Comparison of ENCODE assay signal across 9 mouse cellular contexts in genomic region chrX:12950928-12951660, GRCm38 (mm10).
DNase-seq lines count a peak whose midpoint lies in the region; ATAC-seq and TF ChIP-seq lines count a peak whose summit lies in the region.
"Had no signal": no experiment of that assay in that cellular context is flagged by ENCODE, and none has a peak within 500 bp of the region (broad histone marks: within the 10 kb centered on the region; RNA-seq: fewer than 3 reads in every experiment).

No protein-coding gene starts in this region.

- no peak for TF ChIP-seq POLR2A in heart, adult 2 months (IDR thresholded peaks at IDR 0.05; ENCODE audit: insufficient read depth, low read depth, low read length)

- no peak for TF ChIP-seq CTCF in heart, adult 2 months (IDR thresholded peaks at IDR 0.05)

- no peak overlapping the region for H3K9ac ChIP-seq in heart, adult 2 months (ENCODE audit: low read depth, low read length)
- no peak overlapping the region for H3K9ac ChIP-seq in heart, embryonic 12.5 days
- no peak overlapping the region for H3K9ac ChIP-seq in midbrain, embryonic 16.5 days (ENCODE audit: low read depth, low read length)
- H3K9ac ChIP-seq: limb, embryonic 13.5 days had no signal

- WGBS in heart, adult 2 months: 52% methylated on average over 7 of the region's 7 CpGs
- 65% methylated on average over 7 of the region's 7 CpGs for WGBS in heart, embryonic 12.5 days
- 59% methylated on average over 7 of the region's 7 CpGs for WGBS in midbrain, embryonic 16.5 days
- 77% methylated on average over 7 of the region's 7 CpGs for WGBS in forebrain, embryonic 10.5 days

- no peaks in the 10 kb centered on the region for H3K79me2 ChIP-seq in heart, adult 2 months (replicated peaks; ENCODE audit: control insufficient read depth, insufficient read depth, low read length)

- no peaks in the 10 kb centered on the region for H3K27me3 ChIP-seq in heart, adult 2 months (ENCODE audit: control insufficient read depth, insufficient read depth, low read length)
- peaks cover 3% of the 10 kb centered on the region; the same call in 1 of the 2 replicates for H3K27me3 ChIP-seq in heart, embryonic 12.5 days (replicated peaks)
- no peaks in the 10 kb centered on the region for H3K27me3 ChIP-seq in midbrain, embryonic 16.5 days (ENCODE audit: control insufficient read depth, insufficient read depth, low read depth, low read length)
- peaks cover 20% of the 10 kb centered on the region for H3K27me3 ChIP-seq in forebrain, embryonic 10.5 days (ENCODE audit: poor library complexity, severe bottlenecking)

- H3K4me3 ChIP-seq in heart, adult 2 months: no peak overlapping the region
- no peak overlapping the region for H3K4me3 ChIP-seq in heart, embryonic 12.5 days
- no peak overlapping the region for H3K4me3 ChIP-seq in midbrain, embryonic 16.5 days (ENCODE audit: low read depth, low read length)
- no peak overlapping the region for H3K4me3 ChIP-seq in forebrain, embryonic 10.5 days
- H3K4me3 ChIP-seq: limb, embryonic 13.5 days had no signal

- H3K4me1 ChIP-seq in heart, adult 2 months (ENCODE audit: control insufficient read depth, insufficient read depth, low read length): no peaks in the 10 kb centered on the region
- H3K4me1 ChIP-seq in heart, embryonic 12.5 days (replicated peaks): peaks cover 4% of the 10 kb centered on the region
- no peaks in the 10 kb centered on the region for H3K4me1 ChIP-seq in midbrain, embryonic 16.5 days (ENCODE audit: control insufficient read depth, insufficient read depth, low read length)
- no peaks in the 10 kb centered on the region for H3K4me1 ChIP-seq in forebrain, embryonic 10.5 days
- H3K4me1 ChIP-seq: limb, embryonic 13.5 days had no signal

- no peaks in the 10 kb centered on the region for H3K9me3 ChIP-seq in heart, embryonic 12.5 days (replicated peaks)
- no peaks in the 10 kb centered on the region for H3K9me3 ChIP-seq in midbrain, embryonic 16.5 days (replicated peaks; ENCODE audit: control insufficient read depth, low read length, poor library complexity, severe bottlenecking)
- no peaks in the 10 kb centered on the region for H3K9me3 ChIP-seq in forebrain, embryonic 10.5 days
- H3K9me3 ChIP-seq: limb, embryonic 13.5 days had no signal

- H3K27ac ChIP-seq in heart, adult 2 months: no peak overlapping the region
- H3K27ac ChIP-seq in heart, embryonic 12.5 days (ENCODE audit: poor library complexity, severe bottlenecking): no peak overlapping the region
- H3K27ac ChIP-seq in midbrain, embryonic 16.5 days (ENCODE audit: low read length): no peak overlapping the region
- no peak overlapping the region for H3K27ac ChIP-seq in forebrain, embryonic 10.5 days
- H3K27ac ChIP-seq: limb, embryonic 13.5 days had no signal

- ATAC-seq in heart, embryonic 12.5 days (ENCODE audit: insufficient number of reproducible peaks, low FRiP score): no peak
- ATAC-seq in midbrain, embryonic 16.5 days: no peak

- peak; percentile 27 to 38 for DNase-seq in heart, adult 2 months
- peak; percentile 82 for DNase-seq in adipocyte (ENCODE audit: low spot score)
- peak; percentile 10 to 15 for DNase-seq in heart, adult 9 months (ENCODE audit: low spot score in 2 of 2)
- DNase-seq in lung, postnatal 4 days: peak; percentile 6 to 40
- DNase-seq in embryo, embryonic 10.5 days (ENCODE audit: low spot score): no peak
- DNase-seq in forebrain, embryonic 10.5 days (ENCODE audit: extremely low spot score, low spot score): no peak

- intact Hi-C loops in heart, adult 2 months (cut with DNase I): no loop called here

- TF ChIP-seq EP300 in heart, adult 2 months (IDR thresholded peaks at IDR 0.05; ENCODE audit: insufficient read depth, low read depth, low read length): no peak

- no peak overlapping the region for H3K4me2 ChIP-seq in heart, embryonic 12.5 days
- no peak overlapping the region for H3K4me2 ChIP-seq in midbrain, embryonic 16.5 days (ENCODE audit: low read length)
- H3K4me2 ChIP-seq: limb, embryonic 13.5 days had no signal

- no peaks in the 10 kb centered on the region for H3K36me3 ChIP-seq in heart, adult 2 months (ENCODE audit: control insufficient read depth, insufficient read depth, low read length)
- H3K36me3 ChIP-seq in heart, embryonic 12.5 days: no peaks in the 10 kb centered on the region
- H3K36me3 ChIP-seq in midbrain, embryonic 16.5 days (ENCODE audit: control insufficient read depth, insufficient read depth, low read length): no peaks in the 10 kb centered on the region
- no peaks in the 10 kb centered on the region for H3K36me3 ChIP-seq in forebrain, embryonic 10.5 days (replicated peaks)
- H3K36me3 ChIP-seq: limb, embryonic 13.5 days had no signal

Comparison
In these comparisons a context has a peak if more than half of its experiments do, and no peak if none do; other contexts are left out.
1. DNase-seq: peak in heart, adult 2 months (2 of 2), adipocyte (single experiment), heart, adult 9 months (2 of 2) and lung, postnatal 4 days (2 of 2); none in embryo, embryonic 10.5 days (single experiment) and forebrain, embryonic 10.5 days (single experiment).